Mouse (Mus musculus): Measurements from ENCODE around the gene Vmn1r149. TPM values are rescaled to one million over a fixed set of nuclear protein-coding genes. Genes with fewer than 3 reads are reported as not detected.
"Not testable (repeated sequence)": the region's sequence is repeated elsewhere in the genome, so short reads cannot be mapped to it uniquely, and the experiment has no call there.

Gene Vmn1r149
- polyA plus RNA-seq (2012; rRNA removed), result not detected in 2 replicates

DNA sequence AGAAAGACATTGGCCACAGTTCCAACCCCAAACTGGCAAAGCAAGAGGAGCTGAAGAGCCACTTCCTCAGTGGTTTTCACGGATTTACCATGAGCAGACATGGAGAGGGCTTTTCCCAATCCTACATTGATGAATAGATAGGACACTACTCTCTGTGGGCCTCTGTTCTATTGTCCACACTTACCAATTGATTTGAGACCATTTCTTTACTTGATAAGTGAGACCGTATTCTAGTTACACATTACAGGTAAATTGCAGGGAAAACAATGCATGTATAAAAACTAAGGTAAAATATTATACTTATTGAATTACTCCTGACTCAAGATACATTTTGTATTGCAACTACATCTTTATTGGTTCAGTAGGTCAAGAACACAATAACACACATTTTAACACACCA, at the start of gene Vmn1r149:
Vmn1r149 (minus strand) TSS at position 101 of the 400 bp plus-strand sequence.
- not testable (repeated sequence) for H3K4me1 ChIP-seq (ENCODE audit: control insufficient read depth, insufficient read depth, low read length); H3K4me3 ChIP-seq (ENCODE audit: insufficient read depth, low read depth, low read length); H3K27ac ChIP-seq (ENCODE audit: insufficient read depth, low read depth, low read length); H3K27me3 ChIP-seq (replicated peaks; ENCODE audit: control insufficient read depth, insufficient read depth, low read length); DNase-seq; H3K36me3 ChIP-seq (ENCODE audit: control insufficient read depth, insufficient read depth, low read length)
- WGBS, result no CpG with 5 or more reads among the region's 2 CpGs

DNA sequence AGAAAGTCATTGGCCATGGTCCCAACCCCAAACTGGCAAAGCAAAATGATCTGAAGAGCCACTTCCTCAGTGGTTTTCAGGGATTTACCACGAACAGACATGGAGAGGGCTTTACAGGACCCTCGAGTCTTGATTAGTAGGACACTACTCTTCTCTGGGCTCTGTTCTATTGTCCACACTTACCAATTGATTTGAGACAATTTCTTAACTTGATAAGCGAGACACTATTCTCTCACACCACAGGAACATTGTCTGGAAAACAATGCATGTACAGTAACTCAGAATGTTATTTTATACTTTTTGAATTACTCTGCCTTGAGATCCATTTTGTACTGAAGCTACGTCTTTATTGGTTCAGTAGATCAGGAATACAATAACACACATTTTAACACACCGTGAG, 25.9 kb upstream of the Vmn1r149 start, which contains the start of gene Gm10665:
Gm10665 (minus strand) TSS at position 101 of the 400 bp plus-strand sequence.
- H3K4me1 ChIP-seq (ENCODE audit: control insufficient read depth, insufficient read depth, low read length); H3K27me3 ChIP-seq (replicated peaks; ENCODE audit: control insufficient read depth, insufficient read depth, low read length); H3K36me3 ChIP-seq (ENCODE audit: control insufficient read depth, insufficient read depth, low read length); H3K4me3 ChIP-seq (ENCODE audit: insufficient read depth, low read depth, low read length); DNase-seq; H3K27ac ChIP-seq (ENCODE audit: insufficient read depth, low read depth, low read length): not testable (repeated sequence)
- WGBS, result no CpG with 5 or more reads among the region's 5 CpGs

DNA sequence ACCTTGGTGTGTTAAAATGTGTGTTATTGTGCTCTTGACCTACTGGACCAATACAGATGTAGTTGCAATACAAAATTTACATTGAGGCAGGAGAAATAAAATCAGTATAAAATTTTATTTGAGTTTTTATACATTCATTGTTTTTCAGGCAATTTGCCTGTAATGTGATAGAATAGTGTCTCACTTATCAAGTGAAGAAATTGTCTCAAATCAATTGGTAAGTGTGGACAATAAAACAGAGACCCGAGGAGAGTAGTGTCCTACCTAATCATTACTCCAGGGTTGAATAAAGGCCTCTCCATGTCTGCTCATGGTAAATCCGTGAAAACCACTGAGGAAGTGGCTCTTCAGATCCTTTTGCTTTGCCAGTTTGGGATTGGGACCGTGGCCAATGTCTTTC, 24.7 kb downstream of the Vmn1r149 start, which contains the start of gene Vmn1r148:
Vmn1r148 (plus strand) TSS at position 301 of the 400 bp plus-strand sequence.
- H3K4me1 ChIP-seq (ENCODE audit: control insufficient read depth, insufficient read depth, low read length); H3K36me3 ChIP-seq (ENCODE audit: control insufficient read depth, insufficient read depth, low read length); H3K27ac ChIP-seq (ENCODE audit: insufficient read depth, low read depth, low read length); DNase-seq; H3K27me3 ChIP-seq (replicated peaks; ENCODE audit: control insufficient read depth, insufficient read depth, low read length); H3K4me3 ChIP-seq (ENCODE audit: insufficient read depth, low read depth, low read length): not testable (repeated sequence)
- no CpG with 5 or more reads among the region's 3 CpGs for WGBS

Other genes starting within 250 kb of the Vmn1r149 start
- not detected in 2 replicates for gene Vmn1r143, start 248.9 kb downstream of the Vmn1r149 start, polyA plus RNA-seq (2012; rRNA removed)
- not detected in 2 replicates for gene Gm8653, start 237.0 kb downstream of the Vmn1r149 start, polyA plus RNA-seq (2012; rRNA removed)
- not detected in 2 replicates for gene Gm8453, start 208.7 kb downstream of the Vmn1r149 start, polyA plus RNA-seq (2012; rRNA removed)
- gene Gm4187, start 108.5 kb downstream of the Vmn1r149 start, polyA plus RNA-seq (2012; rRNA removed), result not detected in 2 replicates
- not detected in 2 replicates for gene Gm8660, start 67.2 kb downstream of the Vmn1r149 start, polyA plus RNA-seq (2012; rRNA removed)
- gene Vmn1r148, start 24.6 kb downstream of the Vmn1r149 start, polyA plus RNA-seq (2012; rRNA removed), result not detected in 2 replicates
- gene Gm10665, start 25.8 kb upstream of the Vmn1r149 start, polyA plus RNA-seq (2012; rRNA removed), result not detected in 2 replicates
- not detected in 2 replicates for gene Vmn1r151, start 61.4 kb upstream of the Vmn1r149 start, polyA plus RNA-seq (2012; rRNA removed)
- gene Vmn1r152, start 84.7 kb upstream of the Vmn1r149 start, polyA plus RNA-seq (2012; rRNA removed), result not detected in 2 replicates
- not detected in 2 replicates for gene Gm8677, start 96.7 kb upstream of the Vmn1r149 start, polyA plus RNA-seq (2012; rRNA removed)
- gene Gm4201, start 127.1 kb upstream of the Vmn1r149 start, polyA plus RNA-seq (2012; rRNA removed), result not detected in 2 replicates
- gene Gm4565, start 149.9 kb upstream of the Vmn1r149 start, polyA plus RNA-seq (2012; rRNA removed), result not detected in 2 replicates
- gene Vmn1r155, start 219.8 kb upstream of the Vmn1r149 start, polyA plus RNA-seq (2012; rRNA removed), result not detected in 2 replicates